Comparison of ENCODE assay signal across 28 mouse cellular contexts in the genomic region with DNA sequence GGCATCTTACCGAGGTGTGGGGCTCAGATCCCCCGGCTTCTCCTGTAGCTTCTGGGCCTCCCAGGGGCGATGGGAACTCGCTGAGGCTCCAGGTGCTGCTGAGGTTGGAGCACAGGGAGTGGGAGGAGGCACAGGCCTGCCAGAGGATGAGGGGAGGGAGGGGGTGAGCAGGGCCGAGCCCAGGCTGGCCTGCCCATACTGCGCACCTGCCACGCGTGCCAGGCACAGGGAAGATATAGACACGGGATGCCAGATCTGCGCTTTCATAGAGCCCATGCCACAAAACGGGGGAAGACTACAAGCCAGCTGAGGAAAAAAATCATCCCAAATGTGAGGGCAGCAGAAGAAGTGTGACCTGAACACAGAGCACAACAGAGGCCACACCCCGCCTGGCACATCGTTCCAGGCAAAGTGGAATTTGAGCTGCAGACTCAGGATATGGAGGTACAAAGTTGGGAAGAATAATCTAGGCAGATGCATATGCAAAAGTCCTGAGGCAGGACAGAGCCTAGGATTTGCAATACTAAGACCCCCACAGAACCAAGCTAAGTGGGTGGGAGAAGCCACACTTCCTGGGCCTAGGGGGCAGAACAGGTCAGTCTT. TPM values are rescaled to one million over a fixed set of nuclear protein-coding genes. Genes with fewer than 3 reads are reported as not detected.
DNase-seq lines count a peak whose midpoint lies in the region; ATAC-seq and TF ChIP-seq lines count a peak whose summit lies in the region.
"Had no signal": no experiment of that assay in that cellular context is flagged by ENCODE, and none has a peak within 500 bp of the region (broad histone marks: within the 10 kb centered on the region; RNA-seq: fewer than 3 reads in every experiment).

No protein-coding gene starts in this region.

- no peak overlapping the region for H3K4me2 ChIP-seq in heart, embryonic 15.5 days
- H3K4me2 ChIP-seq in lung, embryonic 15.5 days: no peak overlapping the region
- H3K4me2 ChIP-seq: intestine, embryonic 15.5 days; kidney, embryonic 15.5 days; limb, embryonic 15.5 days; liver, embryonic 13.5 days; midbrain, embryonic 13.5 days; neural tube, embryonic 13.5 days had no signal

- H3K9me3 ChIP-seq in heart, embryonic 15.5 days (replicated peaks): no peaks in the 10 kb centered on the region
- no peaks in the 10 kb centered on the region for H3K9me3 ChIP-seq in lung, embryonic 15.5 days
- H3K9me3 ChIP-seq: intestine, embryonic 15.5 days; kidney, embryonic 15.5 days; limb, embryonic 10.5 days; limb, embryonic 15.5 days; liver, embryonic 13.5 days; midbrain, embryonic 13.5 days; neural tube, embryonic 13.5 days had no signal

- DNase-seq in gastrocnemius, adult 2 months: no peak
- DNase-seq in gastrocnemius, postnatal 36 days: no peak
- DNase-seq in heart, postnatal 25 days (ENCODE audit: low spot score): no peak
- DNase-seq in kidney, adult 18-20 months: peak; percentile 50
- no peak for DNase-seq in kidney, adult 11 months
- DNase-seq in lung, adult 18-20 months: no peak
- DNase-seq: cerebellum, adult 2 months; cerebellum, postnatal 14 days; layer of hippocampus, adult 9-11 months; liver, embryonic 13.5 days; right cerebral cortex, postnatal 4 days; thymus, adult 18-20 months; thymus, postnatal 25 days had no signal

- WGBS in heart, embryonic 15.5 days: 81% methylated on average over 13 of the region's 13 CpGs
- WGBS in lung, embryonic 15.5 days: 85% methylated on average over 13 of the region's 13 CpGs

- no peak overlapping the region for H3K9ac ChIP-seq in heart, embryonic 15.5 days
- H3K9ac ChIP-seq in lung, embryonic 15.5 days: no peak overlapping the region
- H3K9ac ChIP-seq: intestine, embryonic 15.5 days; kidney, embryonic 15.5 days; limb, embryonic 15.5 days; liver, embryonic 13.5 days; midbrain, embryonic 13.5 days; neural tube, embryonic 13.5 days had no signal

- peaks cover 38% of the 10 kb centered on the region for H3K4me1 ChIP-seq in heart, embryonic 15.5 days (replicated peaks)
- H3K4me1 ChIP-seq in lung, embryonic 15.5 days: peaks cover 38% of the 10 kb centered on the region

- peak overlapping the region; percentile 87 for H3K27ac ChIP-seq in gastrocnemius, adult 2 months
- H3K27ac ChIP-seq in heart, embryonic 15.5 days: peak overlapping the region; percentile 54; the same call in 1 of the 2 replicates
- 0 out of 2 replicates have a peak overlapping the region, but pooled peaks have one; percentile 41 for H3K27ac ChIP-seq in lung, embryonic 15.5 days
- H3K27ac ChIP-seq: midbrain, embryonic 13.5 days; neural tube, embryonic 13.5 days had no signal

- TF ChIP-seq CTCF in gastrocnemius, adult 2 months (IDR thresholded peaks at IDR 0.05): no peak

- H3K4me3 ChIP-seq in gastrocnemius, adult 2 months: no peak overlapping the region
- no peak overlapping the region for H3K4me3 ChIP-seq in heart, embryonic 15.5 days
- H3K4me3 ChIP-seq in lung, embryonic 15.5 days: no peak overlapping the region
- H3K4me3 ChIP-seq: erythroblast, embryonic 14.5 days; intestine, embryonic 15.5 days; kidney, embryonic 15.5 days; limb, embryonic 10.5 days; limb, embryonic 15.5 days; liver, embryonic 13.5 days; midbrain, embryonic 13.5 days; neural tube, embryonic 13.5 days had no signal

- H3K27me3 ChIP-seq in heart, embryonic 15.5 days: no peaks in the 10 kb centered on the region
- H3K27me3 ChIP-seq in lung, embryonic 15.5 days: no peaks in the 10 kb centered on the region
- H3K27me3 ChIP-seq: intestine, embryonic 15.5 days; liver, embryonic 13.5 days; midbrain, embryonic 13.5 days; neural tube, embryonic 13.5 days had no signal

- H3K36me3 ChIP-seq in heart, embryonic 15.5 days: peaks cover 3% of the 10 kb centered on the region; the same call in 1 of the 2 replicates
- H3K36me3 ChIP-seq in lung, embryonic 15.5 days: no peaks in the 10 kb centered on the region
- H3K36me3 ChIP-seq: intestine, embryonic 15.5 days; limb, embryonic 10.5 days; limb, embryonic 15.5 days; liver, embryonic 13.5 days; midbrain, embryonic 13.5 days; neural tube, embryonic 13.5 days had no signal

- intact Hi-C loops in gastrocnemius, adult 2 months (cut with DNase I): loop anchor here (5.0 kb wide), 1 partner anchor 273 kb away; no protein-coding TSS in a partner anchor
- intact Hi-C loops in gastrocnemius, postnatal 36 days (cut with DNase I): no loop called here
- intact Hi-C loops in heart, postnatal 25 days (cut with DNase I): no loop called here

- no peak for ATAC-seq in heart, embryonic 15.5 days (replicated peaks; ENCODE audit: insufficient number of reproducible peaks, insufficient read depth, low FRiP score, low read depth)
- no peak for ATAC-seq in lung, embryonic 15.5 days (ENCODE audit: borderline replicate concordance, extremely low read depth, low FRiP score, low TSS enrichment)
- ATAC-seq: activated CD4-positive, CD25-positive, alpha-beta regulatory T cell, adult 4 months; forebrain, embryonic 16.5 days; hindbrain, embryonic 16.5 days; intestine, embryonic 15.5 days; midbrain, embryonic 13.5 days had no signal

RNA-seq across cellular contexts. Expression of gene Card10, which starts 13.0 kb away (rescaled TPM):
- 1 to 10 TPM; 6.1 to 6.8 TPM for total RNA-seq in gastrocnemius, adult 2 months (2021)
- total RNA-seq in gastrocnemius, postnatal 36 days (2021): 1 to 10 TPM; 5.6 to 6.6 TPM
- polyA plus RNA-seq in heart, embryonic 15.5 days (2015; fragmentation: Nextera tagmentation; extraction: Ambion mirVana): 5.7 and 7.6 TPM in 2 replicates
- total RNA-seq in heart, postnatal 25 days (2021): 10 to 100 TPM; 14.8 to 18.3 TPM
- polyA plus RNA-seq in lung, embryonic 15.5 days (2015; fragmentation: Nextera tagmentation; extraction: Ambion mirVana): 7.1 and 7.6 TPM in 2 replicates
- total RNA-seq: megakaryocyte-erythroid progenitor cell, adult 5-6 weeks had no signal
- polyA plus RNA-seq: activated CD4-positive, CD25-positive, alpha-beta regulatory T cell, adult 4 months had no signal

RNA-seq across cellular contexts. Expression of gene Mfng, which starts 16.5 kb away (rescaled TPM):
- total RNA-seq in gastrocnemius, adult 2 months (2021): 1 to 10 TPM; 2.6 to 3.1 TPM
- 1 to 10 TPM; 3.3 TPM for total RNA-seq in gastrocnemius, postnatal 36 days (2021)
- 13.6 and 21.0 TPM in 2 replicates for polyA plus RNA-seq in heart, embryonic 15.5 days (2015; fragmentation: Nextera tagmentation; extraction: Ambion mirVana)
- total RNA-seq in heart, postnatal 25 days (2021): 10 to 100 TPM; 11.6 to 13.2 TPM
- 42.1 and 45.0 TPM in 2 replicates for polyA plus RNA-seq in lung, embryonic 15.5 days (2015; fragmentation: Nextera tagmentation; extraction: Ambion mirVana)
- polyA plus RNA-seq: C2C12 had no signal

RNA-seq across cellular contexts. Expression of gene Cdc42ep1, which starts 52.6 kb away (rescaled TPM):
- total RNA-seq in gastrocnemius, adult 2 months (2021): 1 to 10 TPM; 8.5 to 10.0 TPM
- total RNA-seq in gastrocnemius, postnatal 36 days (2021): 10 to 100 TPM in 1 of 2 experiments, 1 to 10 TPM in 1; 9.4 to 10.7 TPM
- 32.0 and 40.4 TPM in 2 replicates for polyA plus RNA-seq in heart, embryonic 15.5 days (2015; fragmentation: Nextera tagmentation; extraction: Ambion mirVana)
- 10 to 100 TPM; 34.1 to 41.0 TPM for total RNA-seq in heart, postnatal 25 days (2021)
- 105 and 109 TPM in 2 replicates for polyA plus RNA-seq in lung, embryonic 15.5 days (2015; fragmentation: Nextera tagmentation; extraction: Ambion mirVana)
- total RNA-seq: CH12.LX; megakaryocyte-erythroid progenitor cell, adult 5-6 weeks had no signal
- polyA plus RNA-seq: activated CD4-positive, CD25-positive, alpha-beta regulatory T cell, adult 4 months had no signal
